Comparison of ENCODE assay signal across 9 mouse cellular contexts in genomic region chr2:103084451-103084850, GRCm38 (mm10). TPM values are rescaled to one million over a fixed set of nuclear protein-coding genes. Genes with fewer than 3 reads are reported as not detected.
A peak's percentile ranks its signal among the peaks of the same experiment; 100 is the strongest.
DNase-seq lines count a peak whose midpoint lies in the region; ATAC-seq lines count a peak whose summit lies in the region.
"Had no signal": no experiment of that assay in that cellular context is flagged by ENCODE, and none has a peak within 500 bp of the region (broad histone marks: within the 10 kb centered on the region; RNA-seq: fewer than 3 reads in every experiment).

No protein-coding gene starts in this region.

- no peak overlapping the region for H3K9ac ChIP-seq in kidney, embryonic 14.5 days (ENCODE audit: low read depth, low read length)
- H3K9ac ChIP-seq: embryonic facial prominence, embryonic 15.5 days had no signal

- DNase-seq in adrenal gland, postnatal 14 days = peak; percentile 11
- DNase-seq in adrenal gland, postnatal 4 days (ENCODE audit: low spot score in 2 of 2) = no peak
- peak; percentile 19 for DNase-seq in kidney, postnatal 10 days
- DNase-seq in 3134 (ENCODE audit: extremely low read depth, insufficient read length, low spot score) = peak; percentile 12
- peak; percentile 35 to 38 for DNase-seq in cerebellum, postnatal 14 days
- peak; percentile 6 for DNase-seq in retina, postnatal 7 days (ENCODE audit: low read depth, low spot score)
- no peak for DNase-seq in heart, postnatal 25 days (ENCODE audit: low spot score)

- no peak overlapping the region for H3K4me3 ChIP-seq in kidney, embryonic 14.5 days (ENCODE audit: low read length)
- H3K4me3 ChIP-seq: embryonic facial prominence, embryonic 15.5 days had no signal

- no peak overlapping the region for H3K27ac ChIP-seq in kidney, embryonic 14.5 days (ENCODE audit: low read depth, low read length)
- H3K27ac ChIP-seq: embryonic facial prominence, embryonic 15.5 days had no signal

- H3K4me1 ChIP-seq in kidney, embryonic 14.5 days (ENCODE audit: control insufficient read depth, insufficient read depth, low read length) = no peaks in the 10 kb centered on the region
- H3K4me1 ChIP-seq: embryonic facial prominence, embryonic 15.5 days had no signal

- peaks cover 3% of the 10 kb centered on the region; the same call in 1 of the 2 replicates for H3K9me3 ChIP-seq in kidney, embryonic 14.5 days (ENCODE audit: control insufficient read depth, low read length)
- H3K9me3 ChIP-seq: embryonic facial prominence, embryonic 15.5 days had no signal

- no peak overlapping the region for H3K4me2 ChIP-seq in kidney, embryonic 14.5 days (replicated peaks; ENCODE audit: low read depth, low read length)
- H3K4me2 ChIP-seq: embryonic facial prominence, embryonic 15.5 days had no signal

- no peaks in the 10 kb centered on the region; the same call in 1 of the 2 replicates for H3K36me3 ChIP-seq in kidney, embryonic 14.5 days (ENCODE audit: control insufficient read depth, insufficient read depth, low read length)

- intact Hi-C loops in heart, postnatal 25 days (cut with DNase I) = loop anchor here (5.0 kb wide), 3 partner anchors 282 to 492 kb away; no protein-coding TSS in a partner anchor

- H3K27me3 ChIP-seq in kidney, embryonic 14.5 days (ENCODE audit: control insufficient read depth, insufficient read depth, low read length) = no peaks in the 10 kb centered on the region
- H3K27me3 ChIP-seq: embryonic facial prominence, embryonic 15.5 days had no signal

- ATAC-seq in kidney, embryonic 14.5 days (ENCODE audit: low FRiP score, low TSS enrichment) = no peak

- WGBS in kidney, embryonic 14.5 days = 65% methylated on average over 5 of the region's 5 CpGs

RNA-seq across cellular contexts. Expression of gene Apip, which starts 11.0 kb away (rescaled TPM):
- 53.4 and 61.2 TPM in 2 replicates for total RNA-seq in adrenal gland, postnatal 14 days (2021)
- 10 to 100 TPM; 40.6 to 44.4 TPM for total RNA-seq in adrenal gland, postnatal 4 days (2021)
- 73.7 and 73.9 TPM in 2 replicates for polyA plus RNA-seq in kidney, embryonic 14.5 days (2014; fragmentation: Nextera tagmentation; extraction: Ambion mirVana)
- 10 to 100 TPM; 71.3 to 73.9 TPM for total RNA-seq in heart, postnatal 25 days (2021)

RNA-seq across cellular contexts. Expression of gene Pdhx, which starts 11.1 kb away (rescaled TPM):
- total RNA-seq in adrenal gland, postnatal 14 days (2021) = 133 and 138 TPM in 2 replicates
- 10 to 100 TPM; 64.6 to 75.5 TPM for total RNA-seq in adrenal gland, postnatal 4 days (2021)
- polyA plus RNA-seq in kidney, embryonic 14.5 days (2014; fragmentation: Nextera tagmentation; extraction: Ambion mirVana) = 31.5 and 38.3 TPM in 2 replicates
- 100 to 1,000 TPM; 184 to 194 TPM for total RNA-seq in heart, postnatal 25 days (2021)

Comparison
In these comparisons a context has a peak if more than half of its experiments do, and no peak if none do; other contexts are left out.
1. DNase-seq: peak in adrenal gland, postnatal 14 days (single experiment), kidney, postnatal 10 days (single experiment), 3134 (single experiment), cerebellum, postnatal 14 days (2 of 2) and retina, postnatal 7 days (single experiment); none in adrenal gland, postnatal 4 days (0 of 2) and heart, postnatal 25 days (single experiment).